Mouse (Mus musculus): Measurements from ENCODE around the gene Itga7.

GRCm38 (mm10) chr10:128933574-128933973 is at the start of gene Itga7:
- TF ChIP-seq CTCF (IDR thresholded peaks at IDR 0.05; ENCODE audit: low read depth) (no peak), EP300 (optimal IDR thresholded peaks at IDR 0.05) (no peak)
